Mouse (Mus musculus) layer of hippocampus, postnatal 14 days (tissue): ENCODE data around the gene 1700016D06Rik. TPM values are rescaled to one million over a fixed set of nuclear protein-coding genes. Genes with fewer than 3 reads are reported as not detected.

Experiments
- DNase-seq, 2 experiments: peaks; one replicate each; pipeline ENCODE4 v3.0.0; 2021 to 2022; ENCODE audit warnings: low spot score in 2 of 2, mixed read lengths in 1 of 2
- microRNA-seq, 2 experiments: library from miRNA; unstranded; fragments of <30 nt; microRNA quantifications; one replicate each; pipeline ENCODE4 v1.2.0; 2021
- total RNA-seq, 2 experiments: library from RNA; stranded (reverse); gene quantifications; 2 replicates each; pipeline ENCODE4 v1.2.3; 2021

1700016D06Rik gene
- total RNA-seq, 2 experiments from 2014 or later: not detected

GRCm38 (mm10) chr8:11635611-11636081 is 65.2 kb downstream of the 1700016D06Rik start, which contains the start of gene Ankrd10:
Gene Ankrd10, minus strand, starts transcription at chr8:11635757.
- peak; percentile 93 to 95 for DNase-seq

GRCm38 (mm10) chr8:11635012-11635577 is 65.8 kb downstream of the 1700016D06Rik start:
- peak; percentile 83 to 93 for DNase-seq

DNA sequence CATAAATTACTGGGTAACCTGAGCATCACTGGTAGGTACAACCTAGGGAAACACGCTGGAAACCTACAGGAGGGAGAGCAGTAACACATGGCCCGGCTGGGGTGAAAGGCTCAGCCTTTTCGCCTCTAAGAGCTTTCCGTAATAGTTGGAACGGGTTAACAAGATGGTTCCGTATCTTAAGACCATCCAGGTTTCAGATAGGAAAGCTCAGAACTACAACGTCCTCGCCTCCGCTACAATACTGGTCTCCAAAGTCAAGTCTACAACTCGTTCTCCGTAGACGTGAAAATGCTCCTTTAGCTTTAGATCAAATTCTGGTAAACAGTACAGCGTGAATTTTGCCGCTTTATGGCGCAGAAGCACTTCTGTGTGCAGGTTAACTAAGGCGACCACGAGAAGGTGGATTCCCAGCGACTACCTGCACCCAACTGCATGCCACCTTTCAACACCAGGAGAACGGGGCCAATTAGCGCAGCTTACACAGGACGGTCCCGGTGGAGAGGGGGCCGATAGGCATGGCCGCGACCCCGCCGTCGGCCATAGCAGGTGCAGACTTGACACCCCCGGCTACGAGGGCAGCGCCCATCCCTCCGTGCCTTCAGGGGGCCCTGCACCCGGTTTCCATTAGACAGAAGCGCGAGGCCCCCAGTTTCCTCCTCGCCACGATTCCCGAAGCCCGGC is 66.4 kb downstream of the 1700016D06Rik start:
- DNase-seq: no peak

- DNase-seq: peak in 1 of 2 experiments; percentile 17
These were observed 67.4 kb downstream of the 1700016D06Rik start for GRCm38 (mm10) chr8:11633414-11633813.

DNA sequence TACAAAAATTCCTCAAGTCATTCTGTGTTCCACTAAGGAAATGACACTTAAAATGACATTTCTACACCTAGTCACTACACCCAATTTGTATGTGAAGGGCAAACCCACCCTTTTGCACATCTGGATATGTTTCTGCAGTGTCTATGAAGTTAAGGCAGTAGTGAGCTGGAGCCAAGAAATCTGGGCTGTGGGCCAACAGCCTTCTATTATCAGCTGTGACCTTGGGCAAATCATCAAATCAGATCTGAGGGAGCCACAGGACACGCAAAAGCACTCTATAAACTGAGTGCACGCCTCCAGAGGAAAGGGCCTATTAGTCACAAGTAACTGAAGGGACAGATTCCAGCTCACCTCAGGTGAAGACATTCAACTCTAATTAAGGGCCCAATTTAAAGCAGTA is 68.5 kb downstream of the 1700016D06Rik start:
- no peak for DNase-seq

- DNase-seq: no peak
These were observed 71.7 kb downstream of the 1700016D06Rik start for GRCm38 (mm10) chr8:11629206-11629605.

DNA sequence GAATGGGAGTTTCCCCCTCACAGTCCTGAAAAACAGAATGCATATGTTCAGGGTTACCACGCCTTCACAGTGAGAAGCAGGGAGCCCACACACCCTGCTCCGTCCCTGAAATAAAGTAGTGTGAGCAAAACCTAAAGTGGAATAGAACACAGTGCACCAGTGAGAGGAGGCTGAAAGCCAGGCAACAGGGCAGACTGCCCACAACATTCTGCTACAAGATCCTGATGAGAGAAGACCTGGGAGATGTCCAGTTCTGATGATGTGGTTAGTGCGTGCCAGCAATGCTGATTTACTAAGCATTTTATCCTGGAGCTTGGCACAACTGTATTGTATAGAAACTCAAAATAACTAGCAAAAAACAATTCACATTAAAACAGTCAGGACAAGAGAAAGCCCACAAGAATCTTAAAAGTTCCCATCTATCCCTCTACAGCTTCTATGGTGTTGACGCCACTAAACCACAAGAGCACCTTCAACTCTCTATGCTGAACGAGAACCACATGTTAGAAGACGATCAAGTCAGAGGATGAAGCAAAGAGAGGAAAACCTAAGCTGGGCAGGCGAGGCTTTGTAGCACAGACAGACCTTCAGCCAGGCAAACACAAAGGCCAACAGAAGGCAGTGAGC is 72.2 kb downstream of the 1700016D06Rik start:
- DNase-seq: peak in 1 of 2 experiments; percentile 76

GRCm38 (mm10) chr8:11627717-11628116 is 73.1 kb downstream of the 1700016D06Rik start:
- no peak for DNase-seq

- no peak for DNase-seq
These were observed 75.8 kb downstream of the 1700016D06Rik start for GRCm38 (mm10) chr8:11625084-11625483.

- DNase-seq: no peak
These were observed 81.8 kb downstream of the 1700016D06Rik start for GRCm38 (mm10) chr8:11619091-11619490.

GRCm38 (mm10) chr8:11618063-11618462 is 82.8 kb downstream of the 1700016D06Rik start:
- peak in 1 of 2 experiments; percentile 12 for DNase-seq

GRCm38 (mm10) chr8:11616294-11616693 is 84.6 kb downstream of the 1700016D06Rik start:
- DNase-seq: peak; percentile 34 to 39

- DNase-seq: no peak
These were observed 86.6 kb downstream of the 1700016D06Rik start for GRCm38 (mm10) chr8:11614126-11614835.

GRCm38 (mm10) chr8:11608848-11609247 is 92.0 kb downstream of the 1700016D06Rik start:
- DNase-seq: no peak

Small RNAs within 50 kb of the gene (microRNA-seq; reads per million reads assigned to microRNA genes)
- gene Mir7238: 0.45 to 1.1 reads per million in 2 experiments

Other genes with a start within 250 kb of the 1700016D06Rik start
- gene Rab20, start 222.4 kb downstream of the 1700016D06Rik start, total RNA-seq: under 1 TPM; 0.74 to 0.94 TPM
- gene Naxd, start 203.6 kb downstream of the 1700016D06Rik start, total RNA-seq: 10 to 100 TPM; 55.5 to 58.7 TPM
- 10 to 100 TPM; 20.5 to 22.4 TPM for gene Cars2, start 150.3 kb downstream of the 1700016D06Rik start, total RNA-seq
- 10 to 100 TPM; 28.6 to 36.7 TPM for gene Ing1, start 145.5 kb downstream of the 1700016D06Rik start, total RNA-seq
- 10 to 100 TPM; 63.1 to 65.3 TPM for gene Ankrd10, start 65.3 kb downstream of the 1700016D06Rik start, total RNA-seq
- gene Arhgef7, start 26.7 kb upstream of the 1700016D06Rik start, total RNA-seq: 100 to 1,000 TPM; 153 to 157 TPM
- gene Tex29, start 139.4 kb upstream of the 1700016D06Rik start, total RNA-seq: under 1 TPM in 1 of 2 experiments, not detected in 1; 0.86 TPM